Mouse (Mus musculus): ENCODE results near the gene Nmd3. TPM values are rescaled to one million over a fixed set of nuclear protein-coding genes. Genes with fewer than 3 reads are reported as not detected.

Nmd3 gene
- total RNA-seq, 2 experiments from 2014 or later: 42.1 to 44.2 TPM

- no peak for ATAC-seq (ENCODE audit: poor library complexity, severe bottlenecking)
Measured at GRCm38 (mm10) chr3:69762838-69763368, 41.1 kb downstream of the Nmd3 start.

- peak; percentile 82 for ATAC-seq (ENCODE audit: poor library complexity, severe bottlenecking)
Measured at GRCm38 (mm10) chr3:69763630-69764565, 42.1 kb downstream of the Nmd3 start.

GRCm38 (mm10) chr3:69765206-69765605 is 43.4 kb downstream of the Nmd3 start:
- ATAC-seq (ENCODE audit: poor library complexity, severe bottlenecking): no peak

- no peak for ATAC-seq (ENCODE audit: poor library complexity, severe bottlenecking)
Measured at GRCm38 (mm10) chr3:69769150-69769549, 47.4 kb downstream of the Nmd3 start.

GRCm38 (mm10) chr3:69773356-69773755 is 51.6 kb downstream of the Nmd3 start:
- ATAC-seq (ENCODE audit: poor library complexity, severe bottlenecking): peak; percentile 47; the same call in 1 of the 2 replicates

- no peak for ATAC-seq (ENCODE audit: poor library complexity, severe bottlenecking)
Measured at GRCm38 (mm10) chr3:69779246-69779796, 57.5 kb downstream of the Nmd3 start.

GRCm38 (mm10) chr3:69792823-69793417 is 71.1 kb downstream of the Nmd3 start:
- no peak for ATAC-seq (ENCODE audit: poor library complexity, severe bottlenecking)

- no peak for ATAC-seq (ENCODE audit: poor library complexity, severe bottlenecking)
Measured at GRCm38 (mm10) chr3:69797533-69797932, 75.7 kb downstream of the Nmd3 start.

- no peak for ATAC-seq (ENCODE audit: poor library complexity, severe bottlenecking)
Measured at GRCm38 (mm10) chr3:69797969-69798368, 76.2 kb downstream of the Nmd3 start.

- no peak for ATAC-seq (ENCODE audit: poor library complexity, severe bottlenecking)
Measured at GRCm38 (mm10) chr3:69799096-69799495, 77.3 kb downstream of the Nmd3 start.

GRCm38 (mm10) chr3:69800829-69801384 is 79.1 kb downstream of the Nmd3 start:
- ATAC-seq (ENCODE audit: poor library complexity, severe bottlenecking): no peak

GRCm38 (mm10) chr3:69803137-69803536 is 81.4 kb downstream of the Nmd3 start:
- ATAC-seq (ENCODE audit: poor library complexity, severe bottlenecking): no peak

Other genes starting within 250 kb of the Nmd3 start
- 0.41 and 0.42 TPM in 2 replicates for gene B3galnt1, start 123.0 kb upstream of the Nmd3 start, total RNA-seq (2015)
- gene B3galnt1, start 123.0 kb upstream of the Nmd3 start, total RNA-seq (2017): 0.65 and 1.7 TPM in 2 replicates
- not detected in 2 replicates for gene Sptssb, start 138.0 kb downstream of the Nmd3 start, total RNA-seq (2015)
- not detected in 2 replicates for gene Sptssb, start 138.0 kb downstream of the Nmd3 start, total RNA-seq (2017)